Mouse (Mus musculus) liver, embryonic 13.5 days (tissue): Measurements from ENCODE around the gene Ldlrap1. TPM values are rescaled to one million over a fixed set of nuclear protein-coding genes. Genes with fewer than 3 reads are reported as not detected.
A peak's percentile ranks its signal among the peaks of the same experiment; 100 is the strongest.
"Not testable (repeated sequence)": the region's sequence is repeated elsewhere in the genome, so short reads cannot be mapped to it uniquely, and the experiment has no call there.

Experiments used
- ATAC-seq: fragments of 200-750 bp; cut with Nextera tagmentation; 2 replicates; pipeline ENCODE4 v1.8.0; 2017; ENCODE audit warnings: low read depth, mild to moderate bottlenecking, moderate number of reproducible peaks, moderate library complexity
- DNase-seq: peaks from one replicate; pipeline ENCODE4 v3.0.0; 2022
- H3K27ac ChIP-seq: fragments of 300-500 bp; sonication (generic); 2 replicates; pipeline ENCODE4 v1.5.1; 2015; ENCODE audit warnings: moderate library complexity, mild to moderate bottlenecking, inconsistent platforms
- H3K27me3 ChIP-seq: fragments of 300-500 bp; sonication (generic); 2 replicates; pipeline ENCODE4 v1.6.1; 2015; ENCODE audit warnings: mild to moderate bottlenecking, inconsistent platforms
- H3K36me3 ChIP-seq: fragments of 300-500 bp; sonication (generic); 2 replicates; pipeline ENCODE4 v1.6.1; 2015; ENCODE audit warnings: mild to moderate bottlenecking, inconsistent platforms
- H3K4me1 ChIP-seq: fragments of 300-500 bp; sonication (generic); replicated peaks from 2 replicates; pipeline ENCODE4 v1.6.1; 2015; ENCODE audit warnings: inconsistent platforms
- H3K4me2 ChIP-seq: fragments of 300-500 bp; sonication (generic); 2 replicates; pipeline ENCODE4 v1.6.1; 2015; ENCODE audit warnings: inconsistent platforms, mild to moderate bottlenecking, moderate library complexity
- H3K4me3 ChIP-seq: fragments of 300-500 bp; sonication (generic); replicated peaks from 2 replicates; pipeline ENCODE4 v1.5.1; 2015; ENCODE audit warnings: mild to moderate bottlenecking, inconsistent platforms
- H3K9ac ChIP-seq: fragments of 300-500 bp; sonication (generic); 2 replicates; pipeline ENCODE4 v1.6.1; 2015; ENCODE audit warnings: mild to moderate bottlenecking, inconsistent platforms
- H3K9me3 ChIP-seq: fragments of 300-500 bp; sonication (generic); replicated peaks from 2 replicates; pipeline ENCODE4 v1.6.1; 2016; ENCODE audit warnings: inconsistent platforms
- WGBS: fragments of 180-500 bp; shearing (Covaris S2); methylation state at CpG from one replicate; pipeline ENCODE4 v1.1.7; 2015; ENCODE audit not compliant: insufficient replicate concordance; 5-methylcytosine and 5-hydroxymethylcytosine counted together
- polyA plus RNA-seq: library from polyadenylated mRNA; unstranded; fragments of >200 nt; fragmentation: Nextera tagmentation; extraction: Ambion mirVana; gene quantifications from 2 replicates; pipeline ENCODE4 v1.2.1, GENCODE M21; 2015

The Ldlrap1 gene
- polyA plus RNA-seq, 1 experiment from 2014 or later, result 20.3 TPM

GRCm38 (mm10) chr4:134796581-134797361 is 28.9 kb upstream of the Ldlrap1 start:
- H3K36me3 ChIP-seq, result peaks cover 11% of the 10 kb centered on the region
- no peaks in the 10 kb centered on the region for H3K9me3 ChIP-seq
- 26% methylated on average over 7 of the region's 7 CpGs for WGBS
- no peak overlapping the region for H3K9ac ChIP-seq
- H3K27me3 ChIP-seq, result no peaks in the 10 kb centered on the region
- DNase-seq, result no peak
- H3K4me1 ChIP-seq, result peaks cover 35% of the 10 kb centered on the region
- H3K4me2 ChIP-seq, result no peak overlapping the region
- H3K27ac ChIP-seq, result peak overlapping the region; percentile 4; the same call in 1 of the 2 replicates
- H3K4me3 ChIP-seq, result no peak overlapping the region
- no peak for ATAC-seq

- no peak overlapping the region for H3K27ac ChIP-seq
- whole genome bisulfite sequencing, result 71% methylated on average over 5 of the region's 5 CpGs
- no peaks in the 10 kb centered on the region for H3K27me3 ChIP-seq
- peaks cover 3% of the 10 kb centered on the region for H3K36me3 ChIP-seq
- H3K9me3 ChIP-seq, result no peaks in the 10 kb centered on the region
- no peak overlapping the region for H3K4me2 ChIP-seq
- ATAC-seq, result no peak
- no peak overlapping the region for H3K4me3 ChIP-seq
- H3K4me1 ChIP-seq, result peaks cover 35% of the 10 kb centered on the region
- DNase-seq, result no peak
- H3K9ac ChIP-seq, result no peak overlapping the region
These were observed 28.1 kb upstream of the Ldlrap1 start for GRCm38 (mm10) chr4:134795819-134796485.

GRCm38 (mm10) chr4:134794959-134795358 is 27.1 kb upstream of the Ldlrap1 start:
- not testable (repeated sequence) for H3K27ac ChIP-seq, H3K36me3 ChIP-seq, DNase-seq, ATAC-seq, H3K9ac ChIP-seq, H3K9me3 ChIP-seq, H3K27me3 ChIP-seq, H3K4me3 ChIP-seq, H3K4me2 ChIP-seq
- peaks cover 35% of the 10 kb centered on the region for H3K4me1 ChIP-seq

- H3K27ac ChIP-seq, result no peak overlapping the region
- ATAC-seq, result no peak
- no peak overlapping the region for H3K4me2 ChIP-seq
- no peak overlapping the region for H3K9ac ChIP-seq
- no peak overlapping the region for H3K4me3 ChIP-seq
- no peaks in the 10 kb centered on the region for H3K9me3 ChIP-seq
- 0 out of 2 replicates have a peak, but pooled peaks cover 3% of the 10 kb centered on the region for H3K27me3 ChIP-seq
- no peak for DNase-seq
- peaks cover 24% of the 10 kb centered on the region for H3K4me1 ChIP-seq
- 34% methylated on average over 10 of the region's 10 CpGs for WGBS
- H3K36me3 ChIP-seq, result no peaks in the 10 kb centered on the region
These were observed 25.6 kb upstream of the Ldlrap1 start for GRCm38 (mm10) chr4:134793213-134793956.

GRCm38 (mm10) chr4:134791731-134792130 is 23.9 kb upstream of the Ldlrap1 start:
- Histone ChIP-seq H3K9me3 (no peaks in the 10 kb centered on the region), H3K9ac (no peak overlapping the region), H3K27ac (no peak overlapping the region), H3K4me2 (no peak overlapping the region), H3K36me3 (no peaks in the 10 kb centered on the region), H3K4me1 (peaks cover 26% of the 10 kb centered on the region), H3K4me3 (no peak overlapping the region), H3K27me3 (0 out of 2 replicates have a peak, but pooled peaks cover 3% of the 10 kb centered on the region)
- no peak for ATAC-seq
- 62% methylated on average over 6 of the region's 6 CpGs for WGBS
- DNase-seq, result no peak

GRCm38 (mm10) chr4:134786946-134787345 is 19.1 kb upstream of the Ldlrap1 start:
- peak; percentile 28; the same call in 1 of the 2 replicates for ATAC-seq
- no peak overlapping the region for H3K27ac ChIP-seq
- DNase-seq, result no peak
- 0 out of 2 replicates have a peak, but pooled peaks cover 3% of the 10 kb centered on the region for H3K27me3 ChIP-seq
- H3K4me3 ChIP-seq, result no peak overlapping the region
- no peaks in the 10 kb centered on the region for H3K9me3 ChIP-seq
- no peak overlapping the region for H3K9ac ChIP-seq
- no peak overlapping the region for H3K4me2 ChIP-seq
- H3K4me1 ChIP-seq, result peaks cover 29% of the 10 kb centered on the region
- no peaks in the 10 kb centered on the region for H3K36me3 ChIP-seq
- 12% methylated on average over 10 of the region's 10 CpGs for WGBS

- Histone ChIP-seq H3K27ac (no peak overlapping the region), H3K4me1 (peaks cover 33% of the 10 kb centered on the region), H3K27me3 (no peaks in the 10 kb centered on the region), H3K36me3 (no peaks in the 10 kb centered on the region), H3K4me2 (no peak overlapping the region), H3K9ac (no peak overlapping the region), H3K4me3 (no peak overlapping the region), H3K9me3 (no peaks in the 10 kb centered on the region)
- 51% methylated on average over 5 of the region's 5 CpGs for WGBS
- DNase-seq, result peak; percentile 52
- ATAC-seq, result no peak
These were observed 16.9 kb upstream of the Ldlrap1 start for GRCm38 (mm10) chr4:134784701-134785100.

GRCm38 (mm10) chr4:134779136-134779934 is 11.5 kb upstream of the Ldlrap1 start:
- Histone ChIP-seq H3K9me3 (no peaks in the 10 kb centered on the region), H3K36me3 (no peaks in the 10 kb centered on the region), H3K4me1 (peaks cover 42% of the 10 kb centered on the region), H3K4me2 (no peak overlapping the region), H3K4me3 (no peak overlapping the region), H3K9ac (no peak overlapping the region), H3K27ac (peak overlapping the region; percentile 13; the same call in 1 of the 2 replicates), H3K27me3 (no peaks in the 10 kb centered on the region)
- 25% methylated on average over 14 of the region's 14 CpGs for WGBS
- DNase-seq (no peak), ATAC-seq (peak; percentile 32; the same call in 1 of the 2 replicates)

GRCm38 (mm10) chr4:134776246-134776645 is 8.4 kb upstream of the Ldlrap1 start:
- Histone ChIP-seq H3K36me3 (no peaks in the 10 kb centered on the region), H3K4me3 (no peak overlapping the region), H3K9me3 (no peaks in the 10 kb centered on the region), H3K4me2 (no peak overlapping the region), H3K27ac (no peak overlapping the region; the same call in 1 of the 2 replicates), H3K9ac (0 out of 2 replicates have a peak overlapping the region, but pooled peaks have one; percentile 11), H3K27me3 (no peaks in the 10 kb centered on the region), H3K4me1 (peaks cover 70% of the 10 kb centered on the region)
- DNase-seq (no peak), ATAC-seq (no peak)
- 73% methylated on average over 7 of the region's 7 CpGs for WGBS

GRCm38 (mm10) chr4:134775234-134775944 is 7.6 kb upstream of the Ldlrap1 start:
- WGBS, result 71% methylated on average over 14 of the region's 14 CpGs
- Histone ChIP-seq H3K27ac (no peak overlapping the region; the same call in 1 of the 2 replicates), H3K4me1 (peaks cover 74% of the 10 kb centered on the region), H3K4me2 (no peak overlapping the region), H3K36me3 (no peaks in the 10 kb centered on the region), H3K9me3 (no peaks in the 10 kb centered on the region), H3K9ac (no peak overlapping the region), H3K4me3 (no peak overlapping the region), H3K27me3 (no peaks in the 10 kb centered on the region)
- no peak for ATAC-seq
- DNase-seq, result no peak
